Mouse (Mus musculus) kidney, adult 9 months (tissue): ENCODE data around the gene Cadm2.

Source experiments
- DNase-seq: peaks from one replicate; pipeline ENCODE4 v3.0.0; 2022

The Cadm2 gene

GRCm38 (mm10) chr16:66922753-66923152 is 698.0 kb downstream of the Cadm2 start:
- no peak for DNase-seq

GRCm38 (mm10) chr16:66921414-66921915 is 699.2 kb downstream of the Cadm2 start:
- no peak for DNase-seq

- no peak for DNase-seq
These were observed 700.8 kb downstream of the Cadm2 start for GRCm38 (mm10) chr16:66919889-66920402.

GRCm38 (mm10) chr16:66901801-66902200 is 718.9 kb downstream of the Cadm2 start:
- DNase-seq: no peak

GRCm38 (mm10) chr16:66900664-66901063 is 720.0 kb downstream of the Cadm2 start:
- no peak for DNase-seq

- no peak for DNase-seq
These were observed 728.3 kb downstream of the Cadm2 start for GRCm38 (mm10) chr16:66892359-66892758.

GRCm38 (mm10) chr16:66891559-66892247 is 729.0 kb downstream of the Cadm2 start:
- DNase-seq: no peak

GRCm38 (mm10) chr16:66889907-66890306 is 730.8 kb downstream of the Cadm2 start:
- no peak for DNase-seq

GRCm38 (mm10) chr16:66882597-66882996 is 738.1 kb downstream of the Cadm2 start:
- DNase-seq: no peak

GRCm38 (mm10) chr16:66871201-66871600 is 749.5 kb downstream of the Cadm2 start:
- no peak for DNase-seq

- no peak for DNase-seq
These were observed 769.7 kb downstream of the Cadm2 start for GRCm38 (mm10) chr16:66851047-66851446.

- no peak for DNase-seq
These were observed 795.8 kb downstream of the Cadm2 start for GRCm38 (mm10) chr16:66824866-66825265.

- no peak for DNase-seq
These were observed 809.2 kb downstream of the Cadm2 start for GRCm38 (mm10) chr16:66811495-66811894.

GRCm38 (mm10) chr16:66798204-66798603 is 822.5 kb downstream of the Cadm2 start:
- DNase-seq: no peak

- no peak for DNase-seq
These were observed 827.6 kb downstream of the Cadm2 start for GRCm38 (mm10) chr16:66793067-66793466.

- no peak for DNase-seq
These were observed 848.8 kb downstream of the Cadm2 start for GRCm38 (mm10) chr16:66771883-66772282.

GRCm38 (mm10) chr16:66769545-66769944 is 851.2 kb downstream of the Cadm2 start:
- DNase-seq: no peak

GRCm38 (mm10) chr16:66768684-66769389 is 851.9 kb downstream of the Cadm2 start:
- DNase-seq: no peak

- no peak for DNase-seq
These were observed 858.9 kb downstream of the Cadm2 start for GRCm38 (mm10) chr16:66761546-66762473.

GRCm38 (mm10) chr16:66748533-66748932 is 872.2 kb downstream of the Cadm2 start:
- no peak for DNase-seq

GRCm38 (mm10) chr16:66731212-66731611 is 889.5 kb downstream of the Cadm2 start:
- no peak for DNase-seq

GRCm38 (mm10) chr16:66706476-66706875 is 914.2 kb downstream of the Cadm2 start:
- DNase-seq: no peak

- DNase-seq: no peak
These were observed 925.9 kb downstream of the Cadm2 start for GRCm38 (mm10) chr16:66694783-66695182.
